Mouse (Mus musculus): ENCODE results near the gene Tgfbrap1. TPM values are rescaled to one million over a fixed set of nuclear protein-coding genes. Genes with fewer than 3 reads are reported as not detected.
"Not testable (repeated sequence)": the region's sequence is repeated elsewhere in the genome, so short reads cannot be mapped to it uniquely, and the experiment has no call there.

The Tgfbrap1 gene
- total and polyA plus RNA-seq, 3 experiments = 13.0 to 44.5 (median 19.7) TPM

- Histone ChIP-seq H3K4me3 (ENCODE audit: low read depth, low read length) (no peak overlapping the region), H3K9me3 (replicated peaks) (no peaks in the 10 kb centered on the region), H3K4me1 (ENCODE audit: insufficient read depth, low read depth, low read length) (no peaks in the 10 kb centered on the region), H3K36me3 (replicated peaks) (peaks cover 53% of the 10 kb centered on the region), H3K27me3 (ENCODE audit: insufficient read depth, low read length) (no peaks in the 10 kb centered on the region)
- ATAC-seq (ENCODE audit: extremely low read depth, insufficient number of reproducible peaks, low FRiP score, poor library complexity, severe bottlenecking) (no peak), DNase-seq (ENCODE audit: low spot score) (no peak)
- TF ChIP-seq GATA1 (IDR thresholded peaks at IDR 0.05; ENCODE audit: borderline replicate concordance, low read length) (no peak), CTCF (IDR thresholded peaks at IDR 0.05; ENCODE audit: low read depth, low read length) (no peak), POLR2AphosphoS5 (IDR thresholded peaks at IDR 0.05; ENCODE audit: insufficient replicate concordance, low read depth, low read length) (no peak), GATA2 (IDR thresholded peaks at IDR 0.05; ENCODE audit: borderline replicate concordance, low read depth, low read length) (no peak), TAL1 (conservative IDR thresholded peaks at IDR 0.05; ENCODE audit: low read depth, low read length) (no peak)
Measured at GRCm38 (mm10) chr1:43047811-43048210, 50.6 kb downstream of the Tgfbrap1 start.

GRCm38 (mm10) chr1:43046990-43047389 is 51.4 kb downstream of the Tgfbrap1 start:
- H3K27me3 ChIP-seq (ENCODE audit: insufficient read depth, low read length) = no peaks in the 10 kb centered on the region
- no peak overlapping the region for H3K4me3 ChIP-seq (ENCODE audit: low read depth, low read length)
- H3K9me3 ChIP-seq (replicated peaks) = no peaks in the 10 kb centered on the region
- TF ChIP-seq CTCF (IDR thresholded peaks at IDR 0.05; ENCODE audit: low read depth, low read length) (no peak), POLR2AphosphoS5 (IDR thresholded peaks at IDR 0.05; ENCODE audit: insufficient replicate concordance, low read depth, low read length) (no peak), GATA2 (IDR thresholded peaks at IDR 0.05; ENCODE audit: borderline replicate concordance, low read depth, low read length) (no peak), TAL1 (conservative IDR thresholded peaks at IDR 0.05; ENCODE audit: low read depth, low read length) (no peak), GATA1 (IDR thresholded peaks at IDR 0.05; ENCODE audit: borderline replicate concordance, low read length) (no peak)
- ATAC-seq (ENCODE audit: extremely low read depth, insufficient number of reproducible peaks, low FRiP score, poor library complexity, severe bottlenecking) = no peak
- peaks cover 45% of the 10 kb centered on the region for H3K36me3 ChIP-seq (replicated peaks)
- DNase-seq (ENCODE audit: low spot score) = no peak
- H3K4me1 ChIP-seq (ENCODE audit: insufficient read depth, low read depth, low read length) = no peaks in the 10 kb centered on the region

GRCm38 (mm10) chr1:43045204-43045982 is 53.0 kb downstream of the Tgfbrap1 start:
- H3K9me3 ChIP-seq (replicated peaks) = no peaks in the 10 kb centered on the region
- H3K36me3 ChIP-seq (replicated peaks) = peaks cover 29% of the 10 kb centered on the region
- no peak for DNase-seq (ENCODE audit: low spot score)
- ATAC-seq (ENCODE audit: extremely low read depth, insufficient number of reproducible peaks, low FRiP score, poor library complexity, severe bottlenecking) = no peak
- no peaks in the 10 kb centered on the region for H3K27me3 ChIP-seq (ENCODE audit: insufficient read depth, low read length)
- TF ChIP-seq GATA1 (IDR thresholded peaks at IDR 0.05; ENCODE audit: borderline replicate concordance, low read length) (no peak), TAL1 (conservative IDR thresholded peaks at IDR 0.05; ENCODE audit: low read depth, low read length) (no peak), GATA2 (IDR thresholded peaks at IDR 0.05; ENCODE audit: borderline replicate concordance, low read depth, low read length) (no peak), POLR2AphosphoS5 (IDR thresholded peaks at IDR 0.05; ENCODE audit: insufficient replicate concordance, low read depth, low read length) (no peak), CTCF (IDR thresholded peaks at IDR 0.05; ENCODE audit: low read depth, low read length) (no peak)
- no peaks in the 10 kb centered on the region for H3K4me1 ChIP-seq (ENCODE audit: insufficient read depth, low read depth, low read length)
- no peak overlapping the region for H3K4me3 ChIP-seq (ENCODE audit: low read depth, low read length)

GRCm38 (mm10) chr1:43042271-43042670 is 56.2 kb downstream of the Tgfbrap1 start:
- TF ChIP-seq GATA2 (IDR thresholded peaks at IDR 0.05; ENCODE audit: borderline replicate concordance, low read depth, low read length) (no peak), CTCF (IDR thresholded peaks at IDR 0.05; ENCODE audit: low read depth, low read length) (no peak), GATA1 (IDR thresholded peaks at IDR 0.05; ENCODE audit: borderline replicate concordance, low read length) (no peak), POLR2AphosphoS5 (IDR thresholded peaks at IDR 0.05; ENCODE audit: insufficient replicate concordance, low read depth, low read length) (no peak), TAL1 (conservative IDR thresholded peaks at IDR 0.05; ENCODE audit: low read depth, low read length) (no peak)
- ATAC-seq (ENCODE audit: extremely low read depth, insufficient number of reproducible peaks, low FRiP score, poor library complexity, severe bottlenecking) = no peak
- peaks cover 1% of the 10 kb centered on the region for H3K36me3 ChIP-seq (replicated peaks)
- DNase-seq (ENCODE audit: low spot score) = no peak
- H3K4me1 ChIP-seq (ENCODE audit: insufficient read depth, low read depth, low read length) = no peaks in the 10 kb centered on the region
- H3K27me3 ChIP-seq (ENCODE audit: insufficient read depth, low read length) = no peaks in the 10 kb centered on the region
- H3K9me3 ChIP-seq (replicated peaks) = no peaks in the 10 kb centered on the region
- no peak overlapping the region for H3K4me3 ChIP-seq (ENCODE audit: low read depth, low read length)

- H3K4me1 ChIP-seq (ENCODE audit: insufficient read depth, low read depth, low read length) = peaks cover 3% of the 10 kb centered on the region
- no peaks in the 10 kb centered on the region for H3K36me3 ChIP-seq (replicated peaks)
- TF ChIP-seq POLR2AphosphoS5 (IDR thresholded peaks at IDR 0.05; ENCODE audit: insufficient replicate concordance, low read depth, low read length) (no peak), TAL1 (conservative IDR thresholded peaks at IDR 0.05; ENCODE audit: low read depth, low read length) (no peak), CTCF (IDR thresholded peaks at IDR 0.05; ENCODE audit: low read depth, low read length) (no peak), GATA1 (IDR thresholded peaks at IDR 0.05; ENCODE audit: borderline replicate concordance, low read length) (no peak), GATA2 (IDR thresholded peaks at IDR 0.05; ENCODE audit: borderline replicate concordance, low read depth, low read length) (no peak)
- ATAC-seq (ENCODE audit: extremely low read depth, insufficient number of reproducible peaks, low FRiP score, poor library complexity, severe bottlenecking) (no peak), DNase-seq (ENCODE audit: low spot score) (no peak)
- no peaks in the 10 kb centered on the region for H3K9me3 ChIP-seq (replicated peaks)
- H3K4me3 ChIP-seq (ENCODE audit: low read depth, low read length) = no peak overlapping the region
- H3K27me3 ChIP-seq (ENCODE audit: insufficient read depth, low read length) = peaks cover 5% of the 10 kb centered on the region; the same call in 1 of the 2 replicates
Measured at GRCm38 (mm10) chr1:43036014-43036413, 62.4 kb downstream of the Tgfbrap1 start.

- ATAC-seq (ENCODE audit: extremely low read depth, insufficient number of reproducible peaks, low FRiP score, poor library complexity, severe bottlenecking); H3K4me3 ChIP-seq (ENCODE audit: low read depth, low read length); H3K9me3 ChIP-seq (replicated peaks); DNase-seq (ENCODE audit: low spot score); H3K4me1 ChIP-seq (ENCODE audit: insufficient read depth, low read depth, low read length); H3K36me3 ChIP-seq (replicated peaks); H3K27me3 ChIP-seq (ENCODE audit: insufficient read depth, low read length): not testable (repeated sequence)
Measured at GRCm38 (mm10) chr1:43015153-43015685, 83.2 kb downstream of the Tgfbrap1 start.
